Mouse (Mus musculus) lung, embryonic 15.5 days (tissue): ENCODE data around the gene Ctps2. TPM values are rescaled to one million over a fixed set of nuclear protein-coding genes. Genes with fewer than 3 reads are reported as not detected.
A peak's percentile ranks its signal among the peaks of the same experiment; 100 is the strongest.

Experiments
- ATAC-seq: fragments of 200-750 bp; cut with Nextera tagmentation; 2 replicates; pipeline ENCODE4 v1.8.0; 2017; ENCODE audit warnings: moderate number of reproducible peaks, borderline replicate concordance; ENCODE audit not compliant: low FRiP score, low TSS enrichment; ENCODE audit errors: extremely low read depth
- H3K27ac ChIP-seq: fragments of 300-500 bp; sonication (generic); 2 replicates; pipeline ENCODE4 v1.5.1; 2015; ENCODE audit warnings: moderate library complexity, mild to moderate bottlenecking, inconsistent platforms
- H3K27me3 ChIP-seq: fragments of 300-500 bp; sonication (generic); 2 replicates; pipeline ENCODE4 v1.6.1; 2015; ENCODE audit warnings: inconsistent platforms
- H3K36me3 ChIP-seq: fragments of 300-500 bp; sonication (generic); 2 replicates; pipeline ENCODE4 v1.6.1; 2015; ENCODE audit warnings: inconsistent platforms
- H3K4me1 ChIP-seq: fragments of 300-500 bp; sonication (generic); 2 replicates; pipeline ENCODE4 v1.6.1; 2015; ENCODE audit warnings: inconsistent platforms
- H3K4me2 ChIP-seq: fragments of 300-500 bp; sonication (generic); 2 replicates; pipeline ENCODE4 v1.6.1; 2015; ENCODE audit warnings: inconsistent platforms, mild to moderate bottlenecking, moderate library complexity
- H3K4me3 ChIP-seq: fragments of 300-500 bp; sonication (generic); 2 replicates; pipeline ENCODE4 v1.5.1; 2015; ENCODE audit warnings: mild to moderate bottlenecking, inconsistent platforms
- H3K9ac ChIP-seq: fragments of 300-500 bp; sonication (generic); 2 replicates; pipeline ENCODE4 v1.6.1; 2015; ENCODE audit warnings: inconsistent platforms
- H3K9me3 ChIP-seq: fragments of 300-500 bp; sonication (generic); 2 replicates; pipeline ENCODE4 v1.6.1; 2016; ENCODE audit warnings: inconsistent platforms
- WGBS: fragments of 180-500 bp; shearing (Covaris S2); methylation state at CpG from one replicate; pipeline ENCODE4 v1.1.7; 2015; 5-methylcytosine and 5-hydroxymethylcytosine counted together
- polyA plus RNA-seq: library from polyadenylated mRNA; unstranded; fragments of >200 nt; fragmentation: Nextera tagmentation; extraction: Ambion mirVana; gene quantifications from 2 replicates; pipeline ENCODE4 v1.2.1, GENCODE M21; 2015

Gene Ctps2
- polyA plus RNA-seq, 1 experiment from 2014 or later, result 90.0 TPM

DNA sequence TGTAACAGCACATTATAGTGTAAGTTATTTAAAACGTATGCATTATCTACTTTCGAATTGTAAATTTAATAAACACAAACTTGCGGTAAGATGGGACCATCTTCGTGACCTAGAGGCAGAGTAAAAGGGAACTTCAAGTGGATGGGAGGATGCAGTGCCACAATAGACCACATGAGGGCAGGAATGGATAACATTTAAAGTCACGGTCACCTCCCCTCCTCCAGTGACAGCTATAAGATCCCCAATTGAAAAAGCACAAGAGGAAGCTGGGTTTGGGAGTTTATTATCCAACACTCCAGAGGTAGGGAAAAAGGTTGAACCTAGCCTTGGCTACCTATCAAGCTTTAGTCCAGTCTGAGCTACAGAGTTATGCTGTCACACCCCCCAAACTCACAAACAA is 14.7 kb downstream of the Ctps2 start:
- Histone ChIP-seq H3K4me3 (no peak overlapping the region), H3K27ac (no peak overlapping the region), H3K27me3 (no peaks in the 10 kb centered on the region), H3K4me2 (no peak overlapping the region), H3K4me1 (no peaks in the 10 kb centered on the region), H3K9me3 (no peaks in the 10 kb centered on the region), H3K36me3 (peaks cover 2% of the 10 kb centered on the region; the same call in 1 of the 2 replicates), H3K9ac (no peak overlapping the region)
- no peak for ATAC-seq
- 38% methylated on average over 5 of the region's 5 CpGs for WGBS

DNA sequence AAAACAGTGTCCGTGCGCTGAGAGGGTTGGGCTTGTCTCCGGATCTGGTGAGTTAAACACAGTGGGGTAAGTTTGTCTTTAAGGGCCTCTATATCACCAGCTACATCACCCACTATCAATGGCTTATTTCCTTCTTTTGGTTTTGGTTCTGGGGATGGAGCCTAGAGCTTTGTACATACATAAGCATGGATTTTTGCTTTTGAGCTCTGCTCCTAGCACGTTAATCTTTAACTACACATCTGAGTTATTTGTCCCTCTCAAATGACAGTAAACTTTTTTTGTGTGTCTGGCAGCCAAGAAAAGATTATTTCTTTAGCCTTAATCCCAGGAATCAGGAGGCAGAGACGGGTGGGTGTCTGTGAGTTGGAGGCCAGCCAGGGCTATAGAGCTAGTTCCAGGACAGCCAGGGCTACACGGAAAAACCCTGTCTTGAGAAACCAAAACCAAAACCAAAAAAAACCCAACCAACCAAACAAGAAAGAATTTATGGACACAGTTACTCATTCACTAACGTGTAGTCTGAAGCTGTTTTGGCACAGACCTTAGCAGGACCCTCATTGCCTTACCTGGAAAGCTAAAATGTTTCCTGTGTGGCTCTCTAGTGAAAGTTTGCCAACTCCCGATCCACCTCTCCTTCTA is 20.6 kb downstream of the Ctps2 start:
- Histone ChIP-seq H3K9ac (no peak overlapping the region), H3K4me1 (no peaks in the 10 kb centered on the region), H3K27ac (no peak overlapping the region), H3K4me2 (no peak overlapping the region), H3K36me3 (peaks cover 3% of the 10 kb centered on the region; the same call in 1 of the 2 replicates), H3K4me3 (no peak overlapping the region), H3K27me3 (no peaks in the 10 kb centered on the region; the same call in 1 of the 2 replicates), H3K9me3 (no peaks in the 10 kb centered on the region)
- WGBS, result 78% methylated on average over 8 of the region's 8 CpGs
- ATAC-seq, result no peak

DNA sequence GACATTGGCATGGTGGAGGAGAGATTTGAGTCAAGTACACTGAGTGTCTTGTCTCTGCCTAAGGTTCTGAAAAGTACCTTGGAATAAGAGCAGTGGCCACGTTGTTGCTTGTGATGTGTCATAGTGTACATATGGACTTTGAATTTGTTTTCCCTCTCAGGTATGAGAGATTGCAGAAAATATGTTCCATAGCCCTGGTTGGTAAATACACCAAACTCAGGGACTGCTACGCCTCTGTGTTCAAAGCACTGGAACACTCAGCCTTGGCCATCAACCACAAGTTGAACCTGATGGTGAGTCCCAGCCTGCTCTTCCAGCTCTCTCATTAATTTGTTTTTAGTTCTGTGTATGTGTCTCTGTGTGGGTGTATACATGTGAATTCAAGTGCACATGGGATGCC is 30.4 kb downstream of the Ctps2 start:
- WGBS, result 96% methylated on average over 2 of the region's 2 CpGs
- Histone ChIP-seq H3K4me1 (no peaks in the 10 kb centered on the region), H3K9ac (no peak overlapping the region), H3K36me3 (peaks cover 7% of the 10 kb centered on the region; the same call in 1 of the 2 replicates), H3K9me3 (no peaks in the 10 kb centered on the region), H3K27me3 (no peaks in the 10 kb centered on the region), H3K27ac (no peak overlapping the region), H3K4me2 (no peak overlapping the region), H3K4me3 (no peak overlapping the region)
- ATAC-seq, result no peak

DNA sequence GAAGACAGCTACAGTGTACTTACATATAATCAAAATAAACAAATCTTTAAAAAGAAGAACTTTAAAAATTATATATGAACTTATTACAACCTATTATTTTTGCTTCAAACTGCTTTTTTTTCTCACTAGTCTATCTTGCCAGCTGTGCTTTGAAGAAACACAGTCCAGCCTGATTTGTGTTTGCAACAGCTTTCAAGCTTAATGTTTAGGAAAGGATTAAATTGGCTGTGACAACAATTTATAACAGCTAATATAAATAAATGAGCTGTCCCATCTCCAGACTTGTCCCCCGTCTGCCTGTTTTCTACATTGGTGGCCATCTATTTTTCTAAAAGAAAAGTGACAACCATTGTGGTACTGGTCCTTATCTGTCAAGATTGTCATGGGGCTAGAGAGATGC is 41.0 kb downstream of the Ctps2 start:
- no peaks in the 10 kb centered on the region for H3K27me3 ChIP-seq
- no peaks in the 10 kb centered on the region for H3K36me3 ChIP-seq
- no peaks in the 10 kb centered on the region for H3K4me1 ChIP-seq
- WGBS, result 53% methylated on average over 1 of the region's 1 CpGs
- H3K4me3 ChIP-seq, result no peak overlapping the region
- no peak overlapping the region for H3K4me2 ChIP-seq
- H3K27ac ChIP-seq, result no peak overlapping the region
- H3K9me3 ChIP-seq, result no peaks in the 10 kb centered on the region
- peak; percentile 46; the same call in 1 of the 2 replicates for ATAC-seq
- H3K9ac ChIP-seq, result no peak overlapping the region

DNA sequence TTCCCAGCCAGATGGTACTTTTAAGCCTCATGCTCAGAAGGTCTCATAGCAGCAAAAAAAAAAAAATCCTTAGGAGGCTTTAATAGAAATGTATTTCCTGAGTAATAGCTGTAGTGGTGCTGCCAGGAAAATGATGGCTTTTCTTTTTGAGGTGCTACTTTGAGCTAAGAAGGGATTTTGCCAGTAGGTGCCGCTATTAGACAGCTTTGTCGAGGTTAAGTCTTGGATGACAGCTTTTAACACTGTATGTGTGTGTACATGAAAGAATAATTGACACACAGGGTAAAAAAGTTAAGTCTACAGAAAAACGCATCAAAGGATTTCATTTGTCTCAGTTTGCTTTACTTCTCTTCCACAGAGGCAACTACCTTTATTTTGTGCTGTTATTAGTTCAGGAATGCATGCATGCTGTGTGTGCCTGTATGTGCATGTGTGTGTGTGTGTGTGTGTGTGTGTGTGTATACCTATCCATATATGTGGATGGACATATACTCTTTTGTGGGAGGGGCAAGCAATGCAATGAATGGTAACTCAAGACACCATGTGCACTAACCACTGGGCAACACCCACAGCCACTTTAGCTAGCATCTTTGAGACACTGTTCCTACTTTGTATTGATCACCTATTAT is 48.9 kb downstream of the Ctps2 start:
- no peaks in the 10 kb centered on the region for H3K4me1 ChIP-seq
- H3K4me2 ChIP-seq, result no peak overlapping the region
- no peak overlapping the region for H3K4me3 ChIP-seq
- WGBS, result 31% methylated on average over 3 of the region's 3 CpGs
- H3K36me3 ChIP-seq, result no peaks in the 10 kb centered on the region
- H3K27ac ChIP-seq, result no peak overlapping the region
- H3K9me3 ChIP-seq, result no peaks in the 10 kb centered on the region
- H3K27me3 ChIP-seq, result no peaks in the 10 kb centered on the region
- ATAC-seq, result no peak
- H3K9ac ChIP-seq, result no peak overlapping the region

DNA sequence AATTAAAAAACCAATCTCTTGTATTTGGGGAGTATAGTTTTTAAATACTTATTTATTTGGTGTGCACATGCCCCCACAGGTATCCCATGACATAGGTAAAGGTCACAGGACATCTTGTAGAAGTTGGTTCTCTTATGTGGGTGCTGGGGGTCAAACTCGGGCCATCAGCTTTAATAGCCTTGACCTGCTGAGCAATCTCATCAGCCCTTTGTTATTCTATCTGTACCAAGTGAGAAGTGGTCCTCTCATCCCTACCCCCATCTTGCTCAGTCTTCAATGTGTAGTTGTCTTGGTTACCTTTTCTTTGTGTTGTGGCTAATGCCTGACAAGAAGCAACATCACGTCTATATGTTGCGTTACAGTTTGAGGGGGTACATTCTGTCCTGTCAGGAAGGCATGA is 56.9 kb downstream of the Ctps2 start:
- no peak overlapping the region for H3K9ac ChIP-seq
- H3K4me2 ChIP-seq, result no peak overlapping the region
- no peak overlapping the region for H3K4me3 ChIP-seq
- 80% methylated on average over 3 of the region's 3 CpGs for WGBS
- no peaks in the 10 kb centered on the region; the same call in 1 of the 2 replicates for H3K27me3 ChIP-seq
- H3K9me3 ChIP-seq, result no peaks in the 10 kb centered on the region
- no peaks in the 10 kb centered on the region for H3K36me3 ChIP-seq
- H3K27ac ChIP-seq, result no peak overlapping the region
- no peaks in the 10 kb centered on the region for H3K4me1 ChIP-seq
- no peak for ATAC-seq

DNA sequence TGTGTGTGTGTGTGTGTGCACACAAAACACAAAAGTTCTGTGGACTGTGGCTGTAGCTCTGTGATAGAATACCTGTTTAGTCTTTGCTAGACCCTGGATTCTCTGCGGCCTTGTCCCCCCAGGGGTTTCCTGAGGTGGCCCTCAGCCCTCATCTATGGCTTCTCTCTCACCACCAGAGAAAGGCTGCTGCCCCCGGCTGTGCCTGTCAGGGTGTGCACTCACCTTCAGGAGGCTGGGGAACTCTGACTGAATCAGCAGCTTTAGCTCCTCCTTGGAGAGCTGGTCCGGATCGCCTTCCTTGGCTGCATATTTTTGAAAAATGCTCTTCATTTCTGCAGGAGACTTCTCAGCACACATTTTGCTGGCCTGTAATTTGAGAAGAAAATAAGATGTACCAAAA is 62.8 kb downstream of the Ctps2 start:
- Histone ChIP-seq H3K27me3 (no peaks in the 10 kb centered on the region; the same call in 1 of the 2 replicates), H3K27ac (no peak overlapping the region), H3K9me3 (no peaks in the 10 kb centered on the region), H3K4me2 (no peak overlapping the region), H3K4me1 (no peaks in the 10 kb centered on the region), H3K4me3 (no peak overlapping the region), H3K36me3 (no peaks in the 10 kb centered on the region), H3K9ac (no peak overlapping the region)
- no peak for ATAC-seq
- 30% methylated on average over 4 of the region's 4 CpGs for WGBS

DNA sequence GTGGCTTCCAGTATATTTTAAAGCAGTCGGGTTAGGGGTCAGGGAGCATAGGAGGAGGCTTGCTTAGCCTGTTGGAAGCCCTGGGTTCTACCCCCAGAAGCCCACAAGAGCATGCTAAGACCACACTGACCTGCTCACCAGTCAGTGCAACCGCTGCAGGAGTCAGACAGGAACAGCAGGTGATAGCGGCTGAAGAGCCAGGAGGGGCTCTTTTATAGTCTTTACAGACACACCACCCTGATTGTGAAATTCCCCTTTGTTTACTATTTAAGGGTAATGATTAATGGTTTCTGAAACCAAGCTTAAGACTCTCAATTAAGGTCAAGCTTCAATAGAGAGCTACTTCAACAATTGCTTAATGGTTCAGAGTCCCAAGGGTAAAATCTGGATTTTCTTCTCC is 63.3 kb downstream of the Ctps2 start, which contains the start of gene S100g:
Gene S100g, minus strand, starts transcription at position 217 of the 400 bp plus-strand sequence.
- no peak for ATAC-seq
- H3K36me3 ChIP-seq, result no peaks in the 10 kb centered on the region
- WGBS, result 36% methylated on average over 3 of the region's 3 CpGs
- no peak within 1 kb of the TSS for H3K4me3 ChIP-seq
- H3K27ac ChIP-seq, result no peak within 1 kb of the TSS
- no peaks in the 10 kb centered on the region for H3K4me1 ChIP-seq
- H3K9me3 ChIP-seq, result no peaks in the 10 kb centered on the region
- no peaks in the 10 kb centered on the region; the same call in 1 of the 2 replicates for H3K27me3 ChIP-seq
- no peak within 1 kb of the TSS for H3K9ac ChIP-seq
- no peak within 1 kb of the TSS for H3K4me2 ChIP-seq

DNA sequence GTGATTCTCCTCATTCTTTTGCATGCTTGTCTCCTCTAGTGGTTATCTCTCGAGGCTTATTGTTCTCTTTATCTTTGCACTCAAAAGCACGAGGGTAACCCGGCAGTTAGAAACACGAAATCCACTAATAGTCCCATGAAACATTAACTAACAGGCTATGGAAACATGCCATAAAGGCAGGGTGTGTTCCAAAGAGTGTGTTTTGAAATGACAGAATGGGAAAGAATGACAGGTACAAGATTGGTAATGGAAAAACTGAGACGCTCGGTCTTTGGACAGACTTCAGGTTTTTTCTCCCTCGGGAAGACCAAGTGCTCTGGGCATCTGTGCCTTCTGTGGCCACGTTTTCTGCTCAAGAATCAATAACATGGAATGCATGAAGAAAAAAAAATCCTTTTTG is 66.4 kb downstream of the Ctps2 start:
- ATAC-seq, result no peak
- no peaks in the 10 kb centered on the region for H3K9me3 ChIP-seq

DNA sequence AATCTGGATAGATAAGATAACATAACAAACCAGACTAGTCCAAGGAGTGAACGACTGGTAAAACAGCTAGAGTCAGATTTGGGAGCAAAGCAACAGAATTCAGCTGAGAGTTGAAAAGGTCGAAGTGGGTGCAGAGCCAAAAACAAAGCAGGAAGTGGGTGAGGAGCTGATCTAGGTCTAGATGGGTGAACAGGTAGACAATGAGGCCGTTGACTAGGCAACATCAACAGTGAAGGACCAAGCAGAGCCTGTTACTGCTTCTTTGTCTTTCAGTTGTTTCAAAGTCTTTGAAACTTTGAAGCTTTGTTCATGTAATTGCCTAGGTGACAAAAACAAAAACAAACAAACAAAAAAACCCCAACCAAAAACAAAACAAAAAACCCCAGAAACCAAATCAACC is 75.2 kb downstream of the Ctps2 start:
- Histone ChIP-seq H3K27ac (no peak overlapping the region), H3K4me2 (no peak overlapping the region), H3K4me3 (no peak overlapping the region), H3K36me3 (no peaks in the 10 kb centered on the region), H3K9me3 (no peaks in the 10 kb centered on the region), H3K27me3 (no peaks in the 10 kb centered on the region), H3K4me1 (no peaks in the 10 kb centered on the region), H3K9ac (no peak overlapping the region)
- ATAC-seq, result no peak
- 71% methylated on average over 3 of the region's 3 CpGs for WGBS

More for the DNA sequence above, 66.4 kb downstream of the Ctps2 start:
- H3K36me3 ChIP-seq, result no peaks in the 10 kb centered on the region
- H3K4me2 ChIP-seq, result no peak overlapping the region
- H3K4me3 ChIP-seq, result no peak overlapping the region
- WGBS, result 56% methylated on average over 8 of the region's 8 CpGs
- H3K9ac ChIP-seq, result no peak overlapping the region
- no peak overlapping the region for H3K27ac ChIP-seq
- no peaks in the 10 kb centered on the region for H3K4me1 ChIP-seq
- H3K27me3 ChIP-seq, result no peaks in the 10 kb centered on the region; the same call in 1 of the 2 replicates

DNA sequence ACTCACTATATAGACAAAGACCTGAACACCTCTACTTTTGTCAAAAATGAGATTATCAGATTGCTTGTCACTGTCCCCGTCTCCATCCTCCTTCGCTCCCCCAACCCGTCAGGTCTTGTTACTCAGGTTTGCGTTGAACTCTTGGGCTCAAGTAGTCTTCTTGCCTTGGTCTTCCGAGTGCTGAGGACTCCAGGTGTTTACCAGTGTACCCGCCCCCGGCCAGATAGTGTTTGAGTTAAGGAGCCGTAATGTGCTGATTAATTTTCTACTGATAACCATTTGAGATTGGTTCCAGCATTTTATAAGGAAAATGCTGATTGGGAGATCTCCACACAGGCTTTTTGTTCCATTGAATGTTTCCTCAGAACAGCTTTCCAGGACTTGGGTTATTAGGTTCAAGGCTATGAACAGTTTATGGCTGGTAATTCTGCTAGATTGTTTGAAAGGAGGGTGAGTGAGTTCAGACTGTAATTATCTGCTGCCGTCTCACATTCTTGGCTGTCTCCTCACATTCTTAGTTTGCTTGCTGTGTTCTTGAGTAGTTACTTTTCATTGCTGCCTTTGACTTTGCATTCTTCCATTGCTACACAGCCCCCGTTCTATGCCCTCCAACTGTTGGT is 85.9 kb downstream of the Ctps2 start:
- ATAC-seq, result no peak
- no peaks in the 10 kb centered on the region for H3K9me3 ChIP-seq
- no peak overlapping the region for H3K4me3 ChIP-seq
- no peak overlapping the region for H3K27ac ChIP-seq
- 82% methylated on average over 10 of the region's 10 CpGs for WGBS
- H3K27me3 ChIP-seq, result no peaks in the 10 kb centered on the region
- H3K9ac ChIP-seq, result no peak overlapping the region
- H3K36me3 ChIP-seq, result no peaks in the 10 kb centered on the region
- no peak overlapping the region for H3K4me2 ChIP-seq
- H3K4me1 ChIP-seq, result no peaks in the 10 kb centered on the region

DNA sequence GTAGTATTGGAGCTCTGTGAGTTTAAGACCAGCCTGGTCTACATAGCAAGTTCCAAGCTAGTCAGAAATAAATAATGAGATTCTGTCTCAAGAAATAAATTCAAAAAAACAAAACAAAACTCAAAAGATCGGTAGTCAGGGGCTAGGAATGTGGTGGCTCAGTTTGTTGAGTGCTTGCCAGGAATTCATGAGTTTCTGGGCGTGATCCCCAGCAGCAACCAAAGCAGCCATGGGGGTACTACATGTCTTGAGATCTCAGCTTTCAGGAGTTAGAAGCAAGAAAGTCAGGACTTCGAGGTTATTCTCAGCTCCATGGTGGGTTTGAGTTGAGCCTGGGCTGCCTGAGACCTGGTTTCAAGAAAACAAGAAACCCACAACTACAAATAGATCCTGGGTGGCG is 90.4 kb downstream of the Ctps2 start:
- no peaks in the 10 kb centered on the region for H3K9me3 ChIP-seq

More for the DNA sequence above, 90.4 kb downstream of the Ctps2 start:
- no peak overlapping the region for H3K9ac ChIP-seq
- H3K4me1 ChIP-seq, result no peaks in the 10 kb centered on the region
- no peaks in the 10 kb centered on the region for H3K27me3 ChIP-seq
- 71% methylated on average over 4 of the region's 4 CpGs for WGBS
- no peaks in the 10 kb centered on the region for H3K36me3 ChIP-seq
- no peak for ATAC-seq
- H3K27ac ChIP-seq, result no peak overlapping the region
- no peak overlapping the region for H3K4me3 ChIP-seq
- H3K4me2 ChIP-seq, result no peak overlapping the region
